Mouse (Mus musculus): ENCODE data around the gene Stum.
"Not testable (repeated sequence)": the region's sequence is repeated elsewhere in the genome, so short reads cannot be mapped to it uniquely, and the experiment has no call there.

Stum gene

GRCm38 (mm10) chr1:180483399-180484291, at the start of gene Stum:
Stum (minus strand) TSS chr1:180483504.
- DNase-seq (ENCODE audit: low read depth, low spot score): peak; percentile 71

- no peak for DNase-seq (ENCODE audit: low read depth, low spot score)
Observed at GRCm38 (mm10) chr1:180532671-180533070, 49.4 kb upstream of the Stum start.

GRCm38 (mm10) chr1:180530457-180531263, 47.4 kb upstream of the Stum start:
- DNase-seq (ENCODE audit: low read depth, low spot score): no peak

GRCm38 (mm10) chr1:180529847-180530246, 46.5 kb upstream of the Stum start:
- no peak for DNase-seq (ENCODE audit: low read depth, low spot score)

- DNase-seq (ENCODE audit: low read depth, low spot score): no peak
Observed at GRCm38 (mm10) chr1:180525301-180525700, 42.0 kb upstream of the Stum start.

GRCm38 (mm10) chr1:180523320-180523719, 40.0 kb upstream of the Stum start:
- no peak for DNase-seq (ENCODE audit: low read depth, low spot score)

DNA sequence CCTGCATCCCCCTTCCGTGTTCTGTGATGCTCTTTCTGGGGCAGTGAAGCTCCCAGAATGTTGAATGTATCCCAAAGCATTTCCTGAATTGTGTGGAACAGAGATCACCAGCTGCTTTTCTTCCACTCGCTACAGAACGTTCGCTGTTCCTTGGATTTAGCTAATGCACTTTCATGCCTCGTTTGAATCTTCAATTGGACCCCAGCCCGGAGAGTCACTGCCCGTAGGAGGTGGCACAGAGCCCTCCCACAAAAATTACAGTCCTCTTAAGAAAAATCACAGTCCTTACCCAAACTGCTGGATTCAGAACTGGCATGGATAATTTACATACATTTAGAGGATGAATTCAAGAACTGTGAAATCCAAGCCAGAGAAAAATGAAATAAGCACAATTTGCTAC, 36.9 kb upstream of the Stum start:
- DNase-seq (ENCODE audit: low read depth, low spot score): no peak

- DNase-seq (ENCODE audit: low read depth, low spot score): no peak
Observed at GRCm38 (mm10) chr1:180519520-180519919, 36.2 kb upstream of the Stum start.

DNA sequence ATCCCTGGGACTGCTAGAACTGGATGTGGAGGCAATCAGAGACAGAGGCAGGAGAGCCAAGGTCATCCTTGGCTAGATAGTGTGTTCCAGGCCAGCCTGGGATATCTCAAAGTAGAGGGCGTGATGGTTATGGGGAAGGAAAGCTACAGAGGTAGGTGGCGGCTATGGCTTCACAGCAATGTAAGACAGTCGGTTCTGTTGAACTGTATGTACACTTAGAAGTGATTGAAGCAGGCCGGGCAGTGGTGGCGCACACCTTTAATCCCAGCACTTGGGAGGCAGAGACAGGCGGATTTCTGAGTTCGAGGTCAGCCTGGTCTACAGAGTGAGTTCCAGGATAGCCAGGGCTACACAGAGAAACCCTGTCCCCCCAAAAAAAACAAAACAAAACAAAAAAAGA, 35.6 kb upstream of the Stum start:
- not testable (repeated sequence) for DNase-seq (ENCODE audit: low read depth, low spot score)

DNA sequence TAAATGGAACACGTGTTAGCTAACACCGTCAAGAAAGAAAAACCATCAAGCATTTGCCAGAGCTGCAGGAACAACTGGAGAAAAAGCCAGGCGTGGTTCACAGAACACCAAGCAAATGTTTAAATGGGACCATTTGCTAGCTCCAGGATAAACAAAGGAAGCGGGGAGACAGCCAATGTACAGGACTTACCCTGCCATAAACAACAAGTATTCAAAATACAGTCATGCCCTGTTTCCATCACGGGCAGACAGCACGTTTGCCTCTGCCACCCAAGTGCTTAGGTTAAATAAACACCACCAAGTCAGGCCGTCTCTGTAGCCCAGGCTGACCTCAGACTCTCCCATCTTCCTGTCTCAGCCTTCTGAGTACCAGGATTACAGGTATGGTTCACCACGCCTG, 35.1 kb upstream of the Stum start:
- DNase-seq (ENCODE audit: low read depth, low spot score): no peak

GRCm38 (mm10) chr1:180517390-180518054, 34.2 kb upstream of the Stum start:
- no peak for DNase-seq (ENCODE audit: low read depth, low spot score)

DNA sequence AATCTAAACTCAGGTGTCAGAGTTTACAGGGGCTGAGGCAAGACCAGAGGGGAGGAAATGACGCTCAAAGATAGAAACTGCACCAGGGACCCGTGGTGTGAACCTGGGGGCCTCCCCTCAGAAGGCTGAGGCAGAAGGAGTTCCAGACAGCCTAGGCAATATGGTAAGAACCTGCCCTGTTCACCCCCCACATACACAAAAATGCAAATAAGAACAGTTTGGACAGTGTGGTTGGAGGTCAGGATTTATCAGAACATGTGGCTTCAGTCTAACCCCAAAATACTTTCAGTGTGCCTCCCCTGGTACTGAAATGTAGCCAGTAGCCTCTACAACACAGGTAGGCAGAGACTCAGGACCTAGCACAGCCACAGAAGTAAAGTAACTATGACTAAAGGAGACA, 30.8 kb upstream of the Stum start:
- no peak for DNase-seq (ENCODE audit: low read depth, low spot score)

- DNase-seq (ENCODE audit: low read depth, low spot score): no peak
Observed at GRCm38 (mm10) chr1:180510879-180511278, 27.6 kb upstream of the Stum start.

- DNase-seq (ENCODE audit: low read depth, low spot score): no peak
Observed at GRCm38 (mm10) chr1:180510442-180510841, 27.1 kb upstream of the Stum start.

DNA sequence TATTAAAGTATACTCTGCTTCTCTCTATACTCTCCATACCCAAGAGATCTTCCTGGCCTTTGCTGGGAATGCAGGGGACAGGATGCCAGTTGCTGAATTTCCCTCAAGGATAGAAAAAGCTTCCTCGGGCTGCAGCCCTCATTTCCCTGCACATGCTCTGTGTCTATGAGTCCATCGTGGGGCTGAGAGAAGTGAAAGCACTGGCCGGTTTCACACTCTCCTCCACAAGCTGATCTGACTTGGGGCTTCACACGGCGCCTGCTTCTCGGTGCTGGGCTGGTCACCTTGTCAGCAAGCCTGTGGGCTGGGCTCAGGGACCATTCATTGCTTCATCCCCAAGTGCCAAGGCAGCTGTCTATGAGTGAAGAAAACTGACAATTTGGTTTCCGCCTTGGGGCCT, 25.4 kb upstream of the Stum start:
- DNase-seq (ENCODE audit: low read depth, low spot score): no peak

DNA sequence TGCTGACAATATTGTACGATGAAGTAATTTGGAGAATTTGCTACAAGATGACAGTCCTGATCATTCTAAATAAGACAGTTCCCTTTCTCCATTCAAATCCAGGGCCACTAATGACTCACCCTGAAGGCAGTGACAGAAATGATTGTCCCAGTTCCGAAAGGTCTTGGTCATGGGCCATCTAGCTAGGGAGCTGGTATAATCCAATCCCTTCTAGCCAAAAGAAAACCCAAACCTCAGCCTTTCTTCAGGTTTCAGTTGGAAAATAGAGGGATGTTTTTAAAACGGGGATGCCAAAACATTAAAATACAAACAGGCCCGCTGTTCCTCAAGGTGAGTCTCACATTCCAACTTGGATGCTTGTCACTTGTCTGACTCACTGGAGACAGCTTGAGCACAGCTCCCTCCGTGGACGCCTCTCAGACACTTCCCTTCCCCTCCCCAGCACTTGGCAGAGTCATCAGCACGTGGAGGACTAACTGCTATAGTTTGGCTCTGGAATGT, 24.0 kb upstream of the Stum start:
- no peak for DNase-seq (ENCODE audit: low read depth, low spot score)

DNA sequence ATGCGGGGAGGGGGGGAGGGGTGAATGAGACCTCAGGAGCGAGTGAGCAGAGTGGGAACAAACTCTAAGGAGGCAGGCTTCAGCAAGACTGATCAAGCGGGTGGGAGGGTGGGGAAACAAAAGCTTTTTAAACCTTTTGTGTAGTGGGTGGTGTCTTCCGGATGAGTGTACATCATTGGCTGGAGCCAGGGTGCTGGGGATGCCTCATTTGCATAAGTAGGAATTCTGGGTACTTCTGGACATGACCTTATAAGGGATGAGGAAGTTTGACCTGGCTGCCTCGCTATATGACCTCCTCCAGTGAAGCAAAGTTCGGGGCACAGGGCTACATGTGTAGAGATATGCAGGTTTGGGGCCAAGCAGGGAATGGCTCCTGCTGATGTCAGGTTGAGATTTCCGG, 23.0 kb upstream of the Stum start:
- no peak for DNase-seq (ENCODE audit: low read depth, low spot score)

GRCm38 (mm10) chr1:180504899-180505298, 21.6 kb upstream of the Stum start:
- DNase-seq (ENCODE audit: low read depth, low spot score): no peak

DNA sequence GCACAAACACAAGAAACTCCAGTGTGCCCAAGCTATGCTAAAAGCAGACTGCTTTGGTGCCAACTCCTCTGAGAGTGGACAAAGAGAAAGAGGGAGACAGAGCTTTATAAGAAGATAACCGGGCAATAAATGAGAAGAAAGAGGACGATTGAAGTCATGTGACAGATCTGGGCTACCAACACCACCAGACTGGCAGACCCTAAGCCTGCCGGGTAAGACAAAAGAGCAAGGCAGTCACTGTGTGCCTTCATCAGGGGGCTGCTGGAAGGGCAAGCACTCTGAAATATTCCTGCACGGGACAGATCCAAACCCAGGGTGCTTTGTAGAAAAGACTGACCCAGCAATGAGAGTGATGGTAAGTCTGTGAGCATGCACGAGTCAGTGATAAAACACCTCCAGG, 20.2 kb upstream of the Stum start:
- DNase-seq (ENCODE audit: low read depth, low spot score): no peak

- DNase-seq (ENCODE audit: low read depth, low spot score): no peak
Observed at GRCm38 (mm10) chr1:180502566-180502965, 19.3 kb upstream of the Stum start.

- no peak for DNase-seq (ENCODE audit: low read depth, low spot score)
Observed at GRCm38 (mm10) chr1:180500641-180501040, 17.3 kb upstream of the Stum start.

DNA sequence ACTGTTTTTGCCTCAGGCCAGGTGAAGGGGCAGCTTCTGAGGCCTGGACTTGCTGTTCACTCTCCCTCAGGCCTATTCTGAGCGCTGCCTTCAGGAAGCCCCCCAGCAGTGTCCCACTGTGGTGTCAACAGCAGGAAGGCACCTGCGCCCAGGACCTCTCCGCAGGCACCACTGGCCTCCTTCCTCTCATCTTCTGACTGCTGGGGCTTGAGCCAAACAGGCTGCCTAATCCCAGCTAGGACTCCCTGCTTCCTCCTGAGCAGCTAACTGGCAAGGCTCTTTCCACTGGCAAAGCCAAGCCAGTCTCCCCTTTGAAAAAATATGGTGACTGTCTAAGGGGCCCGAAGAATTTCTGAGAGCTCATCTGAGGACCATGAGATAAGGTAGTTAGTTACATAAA, 16.9 kb upstream of the Stum start:
- DNase-seq (ENCODE audit: low read depth, low spot score): no peak

Data from retina, postnatal 7 days (tissue).